Mouse (Mus musculus) small intestine, adult 2 months (tissue): ENCODE results near the gene B3galt2. TPM values are rescaled to one million over a fixed set of nuclear protein-coding genes. Genes with fewer than 3 reads are reported as not detected.
"Not testable (repeated sequence)": the region's sequence is repeated elsewhere in the genome, so short reads cannot be mapped to it uniquely, and the experiment has no call there.

ENCODE experiments used
- H3K27ac ChIP-seq: fragments of 200-500 bp; 2 replicates; pipeline ENCODE4 v1.5.1; 2012; ENCODE audit warnings: low read depth, low read length, control low read depth, inconsistent platforms; ENCODE audit not compliant: insufficient read depth
- H3K27me3 ChIP-seq: fragments of 200-500 bp; 2 replicates; pipeline ENCODE4 v1.6.1; 2012; ENCODE audit warnings: mild to moderate bottlenecking, moderate library complexity, low read length, inconsistent platforms; ENCODE audit not compliant: control insufficient read depth, insufficient read depth
- H3K36me3 ChIP-seq: fragments of 200-500 bp; 2 replicates; pipeline ENCODE4 v1.6.1; 2012; ENCODE audit warnings: mild to moderate bottlenecking, low read length, control low read depth, inconsistent platforms; ENCODE audit not compliant: control insufficient read depth, insufficient read depth
- H3K4me1 ChIP-seq: fragments of 200-500 bp; 2 replicates; pipeline ENCODE4 v1.6.1; 2012; ENCODE audit warnings: low read length, inconsistent platforms, mixed read lengths; ENCODE audit not compliant: control insufficient read depth, insufficient read depth, insufficient read length
- H3K4me3 ChIP-seq: fragments of 200-500 bp; 2 replicates; pipeline ENCODE4 v1.5.1; 2012; ENCODE audit warnings: low read depth, mild to moderate bottlenecking, control low read depth, inconsistent platforms, low read length, moderate library complexity
- CTCF ChIP-seq: fragments of 200-500 bp; IDR thresholded peaks from 2 replicates; pipeline ENCODE4 v1.5.1; 2012; ENCODE audit warnings: low read depth, mild to moderate bottlenecking, control low read depth, inconsistent platforms, low read length, moderate library complexity, mixed read lengths; ENCODE audit not compliant: insufficient replicate concordance, insufficient read length; ENCODE audit errors: extremely low read depth
- POLR2A ChIP-seq: fragments of 200-500 bp; IDR thresholded peaks from 2 replicates; pipeline ENCODE4 v1.6.1; 2012; ENCODE audit warnings: low read depth, mild to moderate bottlenecking, control low read depth, inconsistent platforms, low read length, moderate library complexity
- WGBS: fragments of 180-500 bp; shearing (Covaris S2); methylation state at CpG from one replicate; pipeline ENCODE4 v1.1.7; 2018; 5-methylcytosine and 5-hydroxymethylcytosine counted together
- polyA plus RNA-seq: library from polyadenylated mRNA; depleted of rRNA; stranded (reverse); fragments of >200 nt; gene quantifications from 2 replicates; pipeline ENCODE4 v1.2.3, GENCODE M21; 2012

Gene B3galt2
- polyA plus RNA-seq, 1 experiment: not detected

GRCm38 (mm10) chr1:143663197-143663596, 22.7 kb downstream of the B3galt2 start:
- Histone ChIP-seq H3K4me1 (no peaks in the 10 kb centered on the region), H3K36me3 (peaks cover 12% of the 10 kb centered on the region), H3K4me3 (no peak overlapping the region), H3K27me3 (no peaks in the 10 kb centered on the region), H3K27ac (no peak overlapping the region)
- TF ChIP-seq CTCF (no peak), POLR2A (no peak)
- WGBS: 85% methylated on average over 2 of the region's 2 CpGs

DNA sequence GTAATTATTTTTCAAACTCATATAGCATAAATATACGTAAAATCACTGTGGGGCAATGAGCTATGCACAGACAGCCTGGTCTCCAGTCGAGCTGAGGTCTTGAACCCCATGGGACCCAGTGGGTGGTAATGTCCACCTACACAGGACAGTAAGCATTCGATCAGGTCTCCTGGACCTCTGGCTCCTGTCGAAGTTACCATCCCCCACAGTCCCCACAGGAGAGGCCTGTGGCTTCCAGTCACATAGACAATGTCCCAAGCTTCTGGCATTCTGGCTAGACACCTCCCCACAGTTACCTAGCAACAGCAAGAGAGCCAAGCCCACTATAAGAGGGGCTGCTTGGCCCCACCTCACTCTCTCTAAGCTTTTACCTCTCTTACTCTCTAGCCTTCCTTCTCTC, 24.3 kb downstream of the B3galt2 start:
- H3K4me3 ChIP-seq, H3K27me3 ChIP-seq, H3K4me1 ChIP-seq, H3K27ac ChIP-seq: not testable (repeated sequence)
- peaks cover 14% of the 10 kb centered on the region for H3K36me3 ChIP-seq
- 93% methylated on average over 4 of the region's 4 CpGs for WGBS

GRCm38 (mm10) chr1:143675734-143676361, 35.4 kb downstream of the B3galt2 start:
- Histone ChIP-seq H3K36me3 (peaks cover 22% of the 10 kb centered on the region), H3K4me3 (no peak overlapping the region), H3K27me3 (no peaks in the 10 kb centered on the region), H3K27ac (no peak overlapping the region), H3K4me1 (no peaks in the 10 kb centered on the region)
- WGBS: 90% methylated on average over 4 of the region's 4 CpGs
- no peak for TF ChIP-seq POLR2A
- no peak for TF ChIP-seq CTCF

DNA sequence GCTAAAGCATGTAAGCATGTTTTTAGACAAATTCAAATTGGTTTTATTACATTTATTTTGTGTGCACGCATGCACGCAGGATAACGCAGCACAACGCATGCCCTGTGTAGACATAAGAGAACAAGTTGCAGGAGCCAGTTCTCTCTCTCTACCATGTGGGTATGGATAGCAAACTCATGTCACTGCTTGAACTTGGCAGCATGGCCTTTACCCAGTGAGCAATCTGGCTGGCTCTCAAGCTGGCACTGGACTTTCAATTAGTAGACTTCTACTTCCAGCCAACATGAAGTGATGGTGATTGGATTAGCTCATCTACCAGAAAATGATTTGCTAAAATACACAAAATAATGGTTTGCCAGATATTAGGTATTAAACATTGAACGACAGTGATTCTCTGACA, 40.6 kb downstream of the B3galt2 start:
- 97% methylated on average over 5 of the region's 5 CpGs for WGBS
- Histone ChIP-seq H3K36me3 (peaks cover 25% of the 10 kb centered on the region), H3K27me3 (no peaks in the 10 kb centered on the region), H3K4me1 (no peaks in the 10 kb centered on the region), H3K4me3 (no peak overlapping the region), H3K27ac (no peak overlapping the region)
- TF ChIP-seq CTCF (no peak), POLR2A (no peak)

- no peaks in the 10 kb centered on the region for H3K4me1 ChIP-seq
- H3K4me3 ChIP-seq: no peak overlapping the region
- TF ChIP-seq POLR2A (no peak), CTCF (no peak)
- 91% methylated on average over 3 of the region's 3 CpGs for WGBS
- H3K27me3 ChIP-seq: no peaks in the 10 kb centered on the region
- no peak overlapping the region for H3K27ac ChIP-seq
- H3K36me3 ChIP-seq: peaks cover 38% of the 10 kb centered on the region
Measured at GRCm38 (mm10) chr1:143684849-143685248, 44.4 kb downstream of the B3galt2 start.

DNA sequence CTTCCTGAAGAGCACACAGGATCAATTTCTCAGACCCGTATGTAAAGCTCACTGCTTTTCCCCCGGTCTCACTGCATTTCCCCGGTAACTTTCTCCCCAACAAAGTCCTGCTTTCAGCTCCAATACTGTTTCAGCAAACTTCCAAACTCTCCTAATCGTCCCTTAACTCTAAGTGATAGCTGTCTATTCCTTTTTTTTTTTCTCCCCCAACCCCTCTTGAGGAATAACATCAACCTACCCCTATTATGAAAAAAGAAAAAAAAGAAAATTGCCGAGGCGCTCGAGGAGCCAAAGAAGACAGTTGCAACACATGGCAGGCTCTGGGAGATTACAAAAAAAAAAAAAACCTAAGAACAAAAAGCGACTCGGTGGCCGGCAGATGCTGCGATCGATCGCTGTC, 61.3 kb downstream of the B3galt2 start:
- 1% methylated on average over 13 of the region's 13 CpGs for WGBS
- H3K27me3 ChIP-seq: no peaks in the 10 kb centered on the region
- H3K4me1 ChIP-seq: no peaks in the 10 kb centered on the region
- peak overlapping the region; percentile 80 for H3K4me3 ChIP-seq
- peaks cover 5% of the 10 kb centered on the region for H3K36me3 ChIP-seq
- H3K27ac ChIP-seq: peak overlapping the region; percentile 82
- TF ChIP-seq CTCF (no peak), POLR2A (no peak)

DNA sequence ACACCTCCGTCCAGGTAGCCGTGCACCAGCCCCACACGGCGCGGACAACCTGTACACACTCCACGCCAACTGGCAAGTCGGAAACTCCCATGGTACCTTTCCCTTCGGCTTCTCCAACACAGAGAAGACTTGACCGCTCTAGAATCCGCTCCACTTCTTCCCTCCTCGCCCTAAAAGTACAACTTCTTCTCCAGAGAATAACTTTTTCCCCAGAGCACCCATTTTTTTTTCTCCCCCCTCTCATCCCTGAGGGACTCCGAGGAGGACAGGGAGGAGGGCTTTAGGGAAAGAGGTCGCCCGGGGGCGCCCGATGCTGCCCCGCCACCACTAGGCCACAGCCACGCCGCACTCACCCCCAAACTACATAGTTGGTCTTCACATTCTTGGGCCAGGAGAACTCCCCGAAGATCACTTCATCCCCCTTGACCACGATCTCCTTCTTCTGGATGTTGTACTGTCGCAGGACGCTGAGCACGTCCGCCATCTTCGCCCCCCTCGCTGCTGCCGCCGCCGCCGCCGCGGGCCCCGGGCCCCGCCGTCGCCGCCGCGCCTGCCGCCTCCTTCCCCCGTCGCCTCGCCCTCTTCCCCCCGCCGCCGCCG, 61.8 kb downstream of the B3galt2 start:
- under 1% methylated on average over 48 of the region's 48 CpGs for WGBS
- H3K36me3 ChIP-seq: peaks cover 5% of the 10 kb centered on the region
- TF ChIP-seq POLR2A (no peak), CTCF (no peak)

More for the DNA sequence above, 61.8 kb downstream of the B3galt2 start:
- peak overlapping the region; percentile 80 for H3K4me3 ChIP-seq
- H3K4me1 ChIP-seq: no peaks in the 10 kb centered on the region
- no peaks in the 10 kb centered on the region for H3K27me3 ChIP-seq
- peak overlapping the region; percentile 82 for H3K27ac ChIP-seq
